Mouse (Mus musculus) layer of hippocampus, adult 18-20 months (tissue): ENCODE data around the gene Med13. TPM values are rescaled to one million over a fixed set of nuclear protein-coding genes. Genes with fewer than 3 reads are reported as not detected.
"Not testable (repeated sequence)": the region's sequence is repeated elsewhere in the genome, so short reads cannot be mapped to it uniquely, and the experiment has no call there.

Experiments used
- DNase-seq, 2 experiments: peaks; one replicate each; pipeline ENCODE4 v3.0.0; 2022; ENCODE audit warnings: low spot score in 2 of 2
- total RNA-seq, 2 experiments: library from RNA; stranded (reverse); gene quantifications; 2 replicates each; pipeline ENCODE4 v1.2.3; 2021

The Med13 gene
- total RNA-seq, 2 experiments from 2014 or later = 52.3 to 52.4 TPM

DNA sequence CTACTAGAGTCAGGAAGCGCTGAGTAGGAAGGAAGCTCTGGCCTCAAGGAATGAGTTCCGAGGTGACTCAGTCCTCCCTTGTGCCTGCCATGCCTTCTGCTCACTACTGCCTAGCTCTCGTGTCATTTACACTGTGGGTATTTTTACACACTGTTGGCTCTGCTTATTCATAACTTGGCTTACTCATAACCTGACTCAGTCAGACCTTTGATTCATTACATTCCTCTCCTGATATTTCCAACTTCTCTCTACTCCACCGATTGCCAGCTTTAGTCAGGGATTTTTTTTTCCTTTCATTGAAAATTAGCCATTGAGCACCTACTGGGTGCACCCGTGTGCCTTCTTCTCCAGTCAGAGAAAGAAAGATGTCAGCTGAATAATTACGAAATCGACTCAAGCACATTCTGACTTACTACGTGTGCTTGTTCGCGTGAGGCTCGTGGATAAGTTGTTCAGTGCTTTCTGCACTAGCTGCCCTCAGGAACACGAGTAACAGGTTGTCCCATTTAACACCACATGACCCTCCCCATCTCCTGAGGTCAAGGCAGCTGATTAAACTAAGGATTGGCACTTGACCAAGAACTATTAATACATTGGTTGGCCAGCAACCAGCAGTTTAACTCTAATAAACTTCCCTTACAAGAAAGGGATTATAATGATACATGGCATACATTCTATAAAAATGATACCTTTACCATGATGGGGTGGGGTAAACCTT is 23.3 kb upstream of the Med13 start:
- peak in 1 of 2 experiments; percentile 12 for DNase-seq

- no peak for DNase-seq
These were observed 21.6 kb upstream of the Med13 start for GRCm38 (mm10) chr11:86378981-86379380.

DNA sequence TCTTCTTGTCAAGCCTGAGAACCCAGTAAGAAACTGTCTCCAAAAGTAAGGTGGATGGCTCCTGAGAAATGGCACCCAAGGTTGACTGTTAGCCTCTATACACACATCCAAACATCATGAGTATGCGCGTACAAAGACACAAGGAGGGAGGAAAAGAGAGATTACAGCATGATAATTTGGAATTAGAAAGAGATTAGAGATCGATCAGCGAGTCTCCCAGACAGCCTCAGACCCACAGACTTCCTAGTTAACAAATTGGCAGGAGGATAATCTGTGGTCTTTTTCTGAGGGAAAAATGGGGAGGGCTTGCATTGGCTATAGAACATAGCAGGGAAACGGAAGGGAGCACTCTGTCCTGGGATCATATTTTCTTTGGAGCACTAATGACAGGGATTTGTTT is 20.4 kb upstream of the Med13 start:
- no peak for DNase-seq

DNA sequence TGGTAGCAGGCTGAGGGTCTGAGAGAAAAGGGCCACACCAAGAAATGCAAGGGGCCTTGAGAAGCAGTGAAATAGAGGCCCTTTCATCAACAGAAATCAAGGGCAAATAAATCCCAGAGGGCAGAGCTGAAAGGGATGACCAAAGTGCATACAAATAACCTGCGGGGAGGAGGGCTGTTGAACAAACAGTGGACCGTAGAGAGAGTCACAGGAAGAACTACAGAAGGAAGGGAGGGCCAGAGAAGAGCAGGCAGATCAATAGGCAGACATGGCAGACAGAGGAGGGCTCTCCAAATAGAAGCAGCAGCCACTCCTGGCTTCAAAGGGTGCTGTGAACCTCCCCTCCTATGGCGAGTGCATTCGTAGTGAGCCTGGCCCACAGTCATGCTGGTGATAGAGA is 19.3 kb upstream of the Med13 start:
- DNase-seq = no peak

GRCm38 (mm10) chr11:86375086-86375485 is 17.7 kb upstream of the Med13 start:
- DNase-seq = no peak

DNA sequence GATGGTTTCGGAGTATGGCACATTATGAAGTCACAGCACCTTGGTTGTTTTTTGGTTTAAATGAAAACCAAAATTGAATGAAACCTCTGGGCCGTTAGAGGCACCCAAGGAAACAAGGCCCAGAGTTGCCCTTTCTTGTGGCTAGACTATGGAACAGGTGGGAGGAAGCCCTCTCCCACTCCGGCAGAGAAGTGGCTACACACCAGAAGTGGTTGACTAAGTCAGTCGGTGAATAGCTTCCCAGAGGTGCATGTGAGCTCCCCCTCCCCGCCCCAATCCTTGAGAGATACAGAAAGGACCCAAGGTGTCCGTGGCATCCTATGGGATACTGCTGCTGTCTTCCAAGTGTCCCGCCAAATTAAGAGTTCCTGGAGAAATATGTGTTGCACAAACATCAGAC is 13.9 kb upstream of the Med13 start:
- no peak for DNase-seq

GRCm38 (mm10) chr11:86369860-86370259 is 12.5 kb upstream of the Med13 start:
- DNase-seq = no peak

- DNase-seq = no peak
These were observed 11.6 kb upstream of the Med13 start for GRCm38 (mm10) chr11:86369003-86369402.

GRCm38 (mm10) chr11:86364709-86365452 is 7.5 kb upstream of the Med13 start:
- no peak for DNase-seq

- DNase-seq = peak; percentile 97 to 99
These were observed 654 bp upstream of the Med13 start for GRCm38 (mm10) chr11:86357984-86358528.

DNA sequence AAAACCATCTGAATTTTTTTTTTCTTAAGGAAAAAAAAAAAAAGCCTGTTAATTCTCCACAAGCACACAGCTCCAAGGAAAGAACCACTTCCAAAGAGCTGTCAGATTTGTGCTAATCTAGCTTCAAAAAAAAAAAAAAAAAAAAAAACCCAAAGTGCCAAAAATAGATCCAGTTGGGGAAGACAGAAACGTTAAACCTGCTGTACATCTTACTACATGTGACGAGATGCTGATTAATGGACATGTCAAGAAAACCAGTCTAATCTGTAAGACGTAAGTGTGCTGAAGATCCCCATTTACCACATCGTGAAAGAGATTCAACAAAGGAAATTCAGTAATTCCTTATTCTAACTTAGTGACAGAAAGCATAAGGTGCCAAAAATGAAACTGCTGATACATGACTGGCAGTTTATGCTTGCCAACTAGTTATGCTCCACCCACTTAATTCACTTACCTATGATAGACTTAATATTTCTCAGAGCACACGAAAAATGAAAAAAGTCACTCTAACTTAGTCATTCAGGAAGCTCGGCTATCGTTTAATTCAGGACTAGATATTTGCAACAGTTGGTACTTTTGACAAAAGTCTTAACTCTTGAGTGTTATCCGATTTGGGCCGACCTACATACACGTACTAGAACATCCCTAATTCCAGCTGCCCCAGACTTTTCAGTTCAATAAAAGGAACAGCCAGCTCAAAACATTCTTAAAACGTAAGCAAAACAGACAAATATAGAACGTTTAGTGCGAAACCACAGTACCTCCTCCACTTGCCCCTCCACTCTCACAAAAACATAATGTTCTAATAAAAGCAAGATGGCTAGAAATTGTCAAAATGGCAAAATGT is 1.2 kb downstream of the Med13 start:
- DNase-seq = peak in 1 of 2 experiments; percentile 11

- no peak for DNase-seq
These were observed 3.8 kb downstream of the Med13 start for GRCm38 (mm10) chr11:86353586-86353985.

GRCm38 (mm10) chr11:86351766-86352315 is 5.6 kb downstream of the Med13 start:
- DNase-seq = no peak

DNA sequence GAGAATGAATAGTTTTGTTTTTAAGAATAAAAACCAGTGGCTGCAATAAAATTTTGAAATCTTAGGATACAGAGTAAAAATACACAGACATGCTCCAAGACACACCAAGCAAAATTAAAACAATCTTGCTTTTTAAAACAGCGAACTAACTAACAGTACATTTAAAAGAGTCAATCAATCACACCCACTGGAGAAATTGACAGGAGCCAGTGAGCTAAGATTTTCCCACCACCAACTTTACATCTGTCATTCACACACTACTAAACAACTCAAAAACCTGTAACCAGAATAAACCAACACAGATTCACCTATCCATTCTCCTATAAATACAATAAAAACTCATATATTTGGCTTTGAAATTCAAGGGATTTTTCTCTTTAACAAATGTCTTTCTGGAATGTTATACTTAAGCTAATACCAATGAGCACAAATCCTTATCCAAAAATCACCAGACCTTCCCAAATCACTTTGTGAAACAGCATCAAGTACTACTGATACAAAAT is 6.7 kb downstream of the Med13 start:
- DNase-seq = no peak

- DNase-seq = no peak
These were observed 8.1 kb downstream of the Med13 start for GRCm38 (mm10) chr11:86349325-86349724.

DNA sequence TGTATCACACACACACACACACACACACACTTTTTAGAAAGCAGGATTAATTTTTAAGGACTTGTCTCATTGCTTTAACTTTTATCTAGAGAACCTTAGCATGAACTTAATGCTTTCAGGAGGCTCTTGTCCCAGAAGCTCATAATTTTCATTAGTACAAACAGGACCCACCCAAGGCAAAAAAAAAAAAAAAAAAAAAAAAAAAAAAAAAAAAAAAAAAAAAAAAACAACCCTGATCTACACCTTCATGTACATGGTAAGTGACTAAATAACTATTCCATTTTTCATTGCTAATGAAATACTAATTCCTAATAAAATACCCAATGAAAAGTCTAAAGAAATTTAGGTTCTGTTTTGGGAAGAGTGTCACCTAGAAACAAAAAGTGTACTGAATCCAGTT is 8.5 kb downstream of the Med13 start:
- no peak for DNase-seq

GRCm38 (mm10) chr11:86347387-86348122 is 9.8 kb downstream of the Med13 start:
- DNase-seq = no peak

DNA sequence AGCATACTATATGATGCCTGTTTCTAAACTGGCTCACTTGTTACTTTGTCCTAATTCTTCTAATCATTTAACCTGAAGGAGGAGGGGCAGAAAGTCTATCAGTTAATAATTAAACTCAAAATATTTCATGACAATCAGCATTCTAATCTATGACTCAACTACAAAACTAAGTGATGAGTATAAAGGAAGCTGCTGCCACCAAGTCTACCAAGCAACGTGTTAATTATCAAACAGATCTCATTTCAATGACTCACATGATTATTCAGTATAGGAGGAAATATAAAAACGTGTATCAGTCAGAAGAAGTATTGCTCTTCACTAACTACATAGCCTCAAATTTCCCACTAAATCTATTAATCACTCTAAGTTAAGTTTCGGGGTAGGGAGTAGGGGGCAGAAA is 10.9 kb downstream of the Med13 start:
- no peak for DNase-seq

- DNase-seq = not testable (repeated sequence)
These were observed 12.5 kb downstream of the Med13 start for GRCm38 (mm10) chr11:86344940-86345339.

GRCm38 (mm10) chr11:86324251-86324650 is 33.2 kb downstream of the Med13 start:
- DNase-seq = no peak
